Mouse (Mus musculus): Measurements from ENCODE around the gene Tbc1d10c.
"Not testable (repeated sequence)": the region's sequence is repeated elsewhere in the genome, so short reads cannot be mapped to it uniquely, and the experiment has no call there.

The Tbc1d10c gene

DNA sequence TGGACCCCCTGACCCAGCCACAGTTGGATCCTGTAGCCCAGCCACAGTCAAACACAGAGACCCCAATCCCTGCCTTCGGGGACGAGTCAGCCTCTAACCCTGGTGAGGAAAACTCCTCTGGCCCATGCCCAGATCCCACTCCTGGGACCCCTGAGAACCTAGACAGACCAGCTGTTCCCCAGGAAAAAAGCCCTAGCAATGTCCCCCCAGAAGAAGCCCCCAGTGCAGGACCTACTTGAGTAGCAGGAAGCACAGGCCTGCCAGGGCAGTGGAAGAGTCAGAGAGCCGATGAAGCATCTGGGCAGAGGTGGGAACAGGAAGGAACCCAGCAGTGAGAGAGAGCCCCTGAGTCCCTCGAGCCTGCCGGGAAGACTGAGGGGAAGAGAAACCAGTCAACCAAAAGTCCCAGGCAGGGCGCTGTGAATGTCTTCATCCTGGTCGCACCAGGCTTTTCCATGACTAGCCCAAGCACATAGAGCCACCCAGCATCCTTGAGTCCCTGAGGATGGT lies 47.3 kb downstream of the Tbc1d10c start, which contains the start of gene Cabp4:
Gene Cabp4 (minus strand): TSS at position 275 of the 510 bp plus-strand sequence.
- no peak for DNase-seq (ENCODE audit: low spot score)

DNA sequence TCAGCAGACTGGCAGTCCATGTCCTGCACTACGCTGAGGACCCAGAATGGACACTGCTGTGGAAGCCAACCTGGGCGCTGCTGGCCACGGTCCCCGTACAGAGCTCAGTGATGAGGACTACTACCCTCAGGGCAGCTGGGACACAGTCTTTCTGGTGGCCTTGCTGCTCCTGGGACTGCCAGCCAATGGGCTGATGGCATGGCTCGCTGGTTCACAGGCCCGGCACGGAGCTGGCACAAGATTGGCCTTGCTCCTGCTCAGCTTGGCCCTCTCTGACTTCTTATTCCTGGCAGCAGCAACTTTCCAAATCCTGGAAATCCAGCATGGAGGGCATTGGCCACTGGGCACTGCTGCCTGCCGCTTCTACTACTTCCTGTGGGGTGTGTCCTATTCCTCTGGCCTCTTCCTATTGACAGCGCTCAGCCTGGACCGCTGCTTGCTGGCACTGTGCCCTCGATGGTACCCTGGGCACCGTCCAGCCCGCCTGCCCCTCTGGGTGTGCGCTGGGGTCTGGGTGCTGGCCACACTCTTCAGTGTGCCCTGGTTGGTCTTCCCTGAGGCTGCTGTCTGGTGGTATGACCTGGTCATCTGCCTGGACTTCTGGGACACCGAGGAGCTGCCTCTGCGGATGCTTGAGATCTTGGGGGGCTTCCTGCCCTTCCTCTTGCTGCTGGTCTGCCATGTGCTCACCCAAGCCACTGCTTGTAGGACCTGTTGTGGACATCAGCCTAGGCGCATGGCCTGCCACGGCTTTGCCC lies 48.5 kb downstream of the Tbc1d10c start:
- DNase-seq (ENCODE audit: low spot score), result no peak

DNA sequence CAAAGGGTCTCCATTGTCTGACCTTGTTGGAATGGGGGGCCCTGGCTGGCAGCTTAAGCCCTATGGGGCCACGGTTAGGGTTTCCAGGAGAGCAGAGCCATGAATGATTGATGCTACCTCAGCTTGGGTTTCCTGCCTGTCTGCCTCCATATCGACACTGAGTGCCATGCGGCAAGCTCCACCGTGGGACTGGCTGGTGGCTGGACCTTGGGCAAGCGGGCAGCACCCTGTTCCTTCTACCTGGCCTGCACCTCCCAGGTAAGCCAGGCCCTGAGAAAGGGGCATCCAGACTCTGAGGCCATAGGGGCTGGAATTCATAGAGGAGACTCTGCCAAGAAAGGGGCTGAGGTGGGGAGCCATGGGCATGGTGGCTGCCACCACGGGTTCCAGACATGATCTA lies 50.9 kb downstream of the Tbc1d10c start:
- DNase-seq (ENCODE audit: low spot score), result no peak

DNA sequence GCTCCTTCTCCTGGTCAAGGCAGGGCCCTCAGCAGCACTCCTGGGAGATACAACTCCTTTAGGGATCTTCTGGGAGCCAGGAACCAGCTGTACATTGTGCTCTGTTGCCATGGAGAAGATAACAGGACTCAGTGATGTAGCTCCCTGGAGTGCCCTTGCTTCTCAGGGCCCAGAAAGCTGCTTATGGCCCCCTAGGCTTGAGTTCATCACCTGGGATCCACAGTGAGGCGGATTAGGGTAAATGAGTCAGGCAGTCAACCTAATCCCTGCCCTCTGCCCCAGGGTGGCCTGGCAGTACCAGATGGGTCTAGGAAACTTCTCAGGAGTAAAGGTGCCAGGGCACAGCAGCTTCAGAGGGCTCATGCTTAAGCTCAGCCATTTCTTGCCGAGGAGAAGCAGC lies 51.6 kb downstream of the Tbc1d10c start, which contains the start of gene Gpr152:
Gene Gpr152 (plus strand): TSS at position 342 of the 400 bp plus-strand sequence.
- no peak for DNase-seq (ENCODE audit: low spot score)

DNA sequence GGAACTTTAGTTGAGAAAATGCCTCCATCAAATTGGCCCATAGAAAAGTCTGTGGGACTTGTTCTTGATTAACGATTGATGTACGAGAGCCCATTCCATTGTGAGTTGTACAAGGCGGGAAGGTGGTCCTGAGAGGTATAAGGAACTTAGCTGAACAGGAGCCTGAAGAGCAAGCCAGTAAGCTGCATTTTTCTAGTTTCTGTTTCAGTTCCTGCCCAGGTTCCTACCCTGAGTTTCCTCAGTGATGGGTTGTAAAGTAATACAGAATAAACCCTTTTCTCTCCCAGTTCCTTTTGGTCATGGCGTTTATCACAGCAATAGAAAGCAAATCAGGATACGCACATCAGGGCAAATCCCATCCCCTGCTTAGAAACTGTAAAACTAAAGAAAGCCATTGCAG lies 53.2 kb downstream of the Tbc1d10c start:
- no peak for DNase-seq (ENCODE audit: low spot score)

DNA sequence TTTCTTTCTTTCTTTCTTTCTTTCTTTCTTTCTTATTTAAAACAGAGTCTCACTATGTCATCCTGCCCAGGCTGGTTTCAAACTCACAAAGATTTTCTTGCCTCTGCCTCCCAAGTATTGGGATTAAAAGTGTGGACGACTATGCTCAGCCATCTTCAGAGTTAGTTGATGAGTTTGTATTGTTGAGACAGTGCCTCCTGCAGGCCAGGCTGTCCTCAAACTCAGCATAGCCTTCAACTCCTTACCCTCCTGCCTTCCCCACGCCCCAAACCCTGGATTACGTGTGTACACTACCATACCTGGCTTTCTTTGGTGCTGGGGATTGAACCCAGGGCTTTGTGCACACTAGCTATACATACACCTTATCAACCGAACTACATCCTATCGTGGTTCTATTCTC lies 54.6 kb downstream of the Tbc1d10c start:
- no peak for DNase-seq (ENCODE audit: low spot score)

DNA sequence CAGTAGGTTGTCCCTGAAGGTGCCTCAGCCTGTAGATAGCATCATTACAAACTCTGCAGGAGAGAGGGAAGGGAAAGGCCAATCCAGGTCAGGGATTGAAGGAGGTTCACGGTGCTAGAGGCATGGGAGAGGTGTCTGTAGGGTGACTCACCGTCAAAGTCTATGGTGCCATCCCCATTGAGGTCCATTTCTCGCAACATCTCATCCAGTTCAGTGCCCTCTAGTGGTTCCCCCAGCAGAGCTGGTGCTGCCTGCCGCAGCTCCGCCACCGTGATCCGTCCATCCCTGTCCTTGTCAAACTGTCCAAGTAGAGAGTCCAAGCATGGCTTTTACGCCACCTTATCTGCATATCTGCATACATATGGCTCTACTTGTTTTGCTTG lies 55.1 kb downstream of the Tbc1d10c start:
- DNase-seq (ENCODE audit: low spot score), result not testable (repeated sequence)

DNA sequence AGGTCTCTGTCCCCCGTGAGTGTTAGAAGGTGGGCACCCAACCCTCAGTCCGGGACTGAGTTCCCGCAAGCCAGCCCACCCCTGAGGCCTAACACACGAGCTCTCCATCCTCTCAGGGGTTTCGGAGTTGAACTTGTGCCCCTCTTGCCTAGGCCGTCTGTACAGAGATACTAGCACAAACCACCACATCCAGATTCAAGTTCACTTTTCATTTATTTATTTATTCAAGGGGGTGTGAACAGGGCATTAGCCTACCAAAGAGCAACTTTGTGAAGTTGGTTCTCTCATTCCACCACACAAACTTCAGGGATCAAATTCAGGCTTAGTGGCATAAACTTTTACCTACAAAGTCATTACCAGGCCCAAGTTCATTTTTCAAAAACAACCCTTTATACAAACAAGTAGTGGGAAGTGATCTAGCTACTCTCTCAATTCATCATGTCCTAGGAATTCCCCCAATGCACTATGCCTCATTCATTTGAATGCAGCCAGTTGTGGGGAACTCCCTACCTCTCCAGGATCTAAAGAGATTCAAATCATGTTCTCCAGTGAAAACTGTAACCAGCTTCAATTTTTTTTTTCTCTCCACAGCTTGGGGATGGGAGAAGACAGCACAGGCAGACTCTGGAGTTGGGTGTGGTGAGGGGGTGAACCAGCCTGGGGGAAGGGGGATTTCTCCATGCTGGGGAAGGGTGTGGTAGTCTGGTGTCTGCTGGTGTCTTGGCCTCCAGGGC lies 55.7 kb downstream of the Tbc1d10c start:
- DNase-seq (ENCODE audit: low spot score), result not testable (repeated sequence)

DNA sequence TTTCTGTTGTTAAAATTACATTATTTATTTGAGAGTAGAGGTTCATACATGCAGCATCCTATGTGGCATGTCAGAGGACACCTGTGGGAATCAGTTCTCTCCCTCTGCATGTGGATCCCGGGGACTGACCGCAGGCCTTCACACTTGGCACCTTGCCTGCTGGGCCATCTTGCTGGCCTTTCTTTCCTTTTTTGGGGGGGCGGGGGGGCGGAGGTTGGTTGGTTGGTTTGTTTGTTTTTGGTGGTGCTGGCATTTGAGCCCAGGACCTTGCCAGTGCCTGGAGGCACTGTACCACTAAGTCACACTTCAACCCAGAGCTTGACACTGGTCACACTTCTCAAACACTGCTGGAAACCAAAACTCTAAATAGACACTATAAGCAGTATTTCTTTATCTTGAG lies 56.7 kb downstream of the Tbc1d10c start:
- DNase-seq (ENCODE audit: low spot score), result no peak
